ENCODE assay signal across 8 mouse cellular contexts in the genomic region with DNA sequence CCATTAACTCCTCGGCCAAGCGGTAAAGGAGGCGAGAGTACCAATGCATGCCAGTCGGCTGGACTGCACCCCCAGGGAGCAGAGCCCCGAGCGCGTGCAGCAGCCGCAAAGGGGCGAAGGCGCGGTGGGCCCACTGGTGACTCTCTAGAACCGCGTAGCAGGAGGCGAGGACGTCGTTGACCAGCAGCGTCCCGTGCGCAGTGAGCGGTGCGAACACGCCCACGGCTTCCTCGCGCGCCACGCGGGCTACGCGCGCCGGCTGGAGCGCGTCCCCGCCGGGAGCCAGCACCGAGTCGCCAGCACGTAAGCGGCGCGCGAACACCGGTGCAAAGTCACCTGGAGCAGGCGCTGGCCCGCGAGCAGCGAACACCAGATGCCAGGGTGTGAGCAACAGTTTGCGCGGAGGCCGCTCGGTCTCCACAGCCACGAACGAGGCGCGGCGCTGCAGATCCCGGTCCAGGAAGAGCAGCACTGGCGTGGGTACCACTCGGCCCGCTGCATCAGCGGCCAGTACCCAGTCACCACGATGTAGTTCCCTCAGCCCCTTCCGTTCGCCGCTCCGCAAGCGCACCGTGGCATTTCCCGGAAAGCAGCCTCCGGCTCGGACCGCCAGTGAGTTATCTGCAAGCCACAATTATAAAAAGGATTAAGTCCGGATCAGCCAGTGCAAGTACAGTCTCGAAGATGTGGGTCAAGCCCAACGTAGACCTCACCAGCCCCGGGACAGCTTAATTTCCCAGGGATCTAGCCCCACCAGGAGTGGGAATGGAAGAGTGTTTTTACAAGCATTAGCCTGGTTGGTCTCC. TPM values are rescaled to one million over a fixed set of nuclear protein-coding genes. Genes with fewer than 3 reads are reported as not detected.
A peak's percentile ranks its signal among the peaks of the same experiment; 100 is the strongest.
DNase-seq lines count a peak whose midpoint lies in the region; ATAC-seq and TF ChIP-seq lines count a peak whose summit lies in the region.

A gene (minus strand): TSS at position 601 of the 806 bp plus-strand sequence.

- TF ChIP-seq CTCF in kidney, adult 2 months (conservative IDR thresholded peaks at IDR 0.05; ENCODE audit: insufficient read depth, insufficient read length, low read depth, low read length), result no peak

- no peak within 1 kb of the TSS for H3K27ac ChIP-seq in kidney, adult 2 months (ENCODE audit: insufficient read depth, low read depth, low read length)
- no peak within 1 kb of the TSS for H3K27ac ChIP-seq in hindbrain, embryonic 11.5 days (ENCODE audit: low read depth, low read length)
- H3K27ac ChIP-seq in liver, embryonic 11.5 days (ENCODE audit: low read depth, low read length), result no peak within 1 kb of the TSS

- H3K9me3 ChIP-seq in hindbrain, embryonic 11.5 days (ENCODE audit: control insufficient read depth, low read length), result no peaks in the 10 kb centered on the region
- no peaks in the 10 kb centered on the region for H3K9me3 ChIP-seq in liver, embryonic 11.5 days (ENCODE audit: control insufficient read depth, low read length)

- H3K4me2 ChIP-seq in hindbrain, embryonic 11.5 days (replicated peaks; ENCODE audit: low read depth, low read length), result peak within 1 kb of the TSS; percentile 94
- peak within 1 kb of the TSS; percentile 99 for H3K4me2 ChIP-seq in liver, embryonic 11.5 days

- under 1% methylated on average over 77 of the region's 77 CpGs for WGBS in kidney, adult 2 months
- WGBS in hindbrain, embryonic 11.5 days, result under 1% methylated on average over 77 of the region's 77 CpGs
- WGBS in liver, embryonic 11.5 days, result under 1% methylated on average over 77 of the region's 77 CpGs

- H3K4me3 ChIP-seq in kidney, adult 2 months (ENCODE audit: insufficient read depth, low read depth, low read length), result peak within 1 kb of the TSS; percentile 45
- H3K4me3 ChIP-seq in hindbrain, embryonic 11.5 days (ENCODE audit: low read depth, low read length), result peak within 1 kb of the TSS; percentile 42
- peak within 1 kb of the TSS; percentile 59 for H3K4me3 ChIP-seq in liver, embryonic 11.5 days (ENCODE audit: low read depth, low read length)

- no peaks in the 10 kb centered on the region for H3K36me3 ChIP-seq in kidney, adult 2 months (ENCODE audit: control insufficient read depth, insufficient read depth, low read length)
- H3K36me3 ChIP-seq in hindbrain, embryonic 11.5 days (ENCODE audit: control insufficient read depth, insufficient read depth, low read length), result no peaks in the 10 kb centered on the region
- no peaks in the 10 kb centered on the region for H3K36me3 ChIP-seq in liver, embryonic 11.5 days (ENCODE audit: control insufficient read depth, insufficient read depth, low read length)

- H3K4me1 ChIP-seq in kidney, adult 2 months (ENCODE audit: control insufficient read depth, insufficient read depth, low read length), result peaks cover 4% of the 10 kb centered on the region; the same call in 1 of the 2 replicates
- peaks cover 25% of the 10 kb centered on the region for H3K4me1 ChIP-seq in hindbrain, embryonic 11.5 days (replicated peaks; ENCODE audit: control insufficient read depth, insufficient read depth, low read length)
- H3K4me1 ChIP-seq in liver, embryonic 11.5 days (replicated peaks; ENCODE audit: control insufficient read depth, insufficient read depth, low read length), result peaks cover 52% of the 10 kb centered on the region

- DNase-seq in kidney, adult 2 months, result peak; percentile 51
- DNase-seq in kidney, adult 11 months, result no peak
- peak; percentile 56 for DNase-seq in MN1 (ENCODE audit: low spot score)
- peak; percentile 46 for DNase-seq in embryo, embryonic 9.5 days (ENCODE audit: extremely low spot score)
- DNase-seq in hindbrain, embryonic 11.5 days (ENCODE audit: low spot score), result peak; percentile 67
- DNase-seq in liver, embryonic 11.5 days (ENCODE audit: low spot score), result peak; percentile 61

- ATAC-seq in hindbrain, embryonic 11.5 days (ENCODE audit: low FRiP score), result no peak
- no peak for ATAC-seq in liver, embryonic 11.5 days (replicated peaks; ENCODE audit: low FRiP score)
- no peak for ATAC-seq in monocyte, adult 5-6 weeks (replicated peaks; ENCODE audit: insufficient number of reproducible peaks, low FRiP score, low TSS enrichment, poor library complexity, severe bottlenecking)
- ATAC-seq in megakaryocyte-erythroid progenitor cell, adult 5-6 weeks (replicated peaks; ENCODE audit: low FRiP score, low TSS enrichment, poor library complexity, severe bottlenecking), result no peak

- peak within 1 kb of the TSS; percentile 59 for H3K9ac ChIP-seq in hindbrain, embryonic 11.5 days (ENCODE audit: low read depth, low read length)
- H3K9ac ChIP-seq in liver, embryonic 11.5 days (ENCODE audit: low read depth, low read length), result peak within 1 kb of the TSS; percentile 59

- no peaks in the 10 kb centered on the region; the same call in 1 of the 2 replicates for H3K27me3 ChIP-seq in kidney, adult 2 months (replicated peaks; ENCODE audit: control insufficient read depth, insufficient read depth, low read length)
- peaks cover 76% of the 10 kb centered on the region for H3K27me3 ChIP-seq in hindbrain, embryonic 11.5 days (ENCODE audit: control insufficient read depth, insufficient read depth, low read length)
- peaks cover 71% of the 10 kb centered on the region for H3K27me3 ChIP-seq in liver, embryonic 11.5 days (replicated peaks; ENCODE audit: control insufficient read depth, insufficient read depth, low read length)

- TF ChIP-seq POLR2A in kidney, adult 2 months (IDR thresholded peaks at IDR 0.05; ENCODE audit: low read depth, low read length), result no peak

RNA-seq across cellular contexts. Expression of the gene that starts here (rescaled TPM):
- polyA plus RNA-seq in kidney, adult 2 months (2012; rRNA removed), result 6.4 and 7.1 TPM in 2 replicates
- 13.4 and 17.8 TPM in 2 replicates for polyA plus RNA-seq in hindbrain, embryonic 11.5 days (2014; fragmentation: Nextera tagmentation; extraction: Ambion mirVana)
- polyA plus RNA-seq in liver, embryonic 11.5 days (2014; fragmentation: Nextera tagmentation; extraction: Ambion mirVana), result 6.7 and 7.4 TPM in 2 replicates
- total RNA-seq in monocyte, adult 5-6 weeks (2017), result 6.0 to 15.1 TPM (median 14.2 TPM) in 3 replicates
- total RNA-seq in megakaryocyte-erythroid progenitor cell, adult 5-6 weeks (2014; fragmentation: Nextera tagmentation), result 17.4 and 25.2 TPM in 2 replicates
- 4.3 and 9.4 TPM in 2 replicates for total RNA-seq in megakaryocyte-erythroid progenitor cell, adult 5-6 weeks (2017)
